Mouse (Mus musculus): ENCODE measurements around the gene Ago1. TPM values are rescaled to one million over a fixed set of nuclear protein-coding genes. Genes with fewer than 3 reads are reported as not detected.

Ago1 gene
- total RNA-seq, 2 experiments from 2014 or later = 10.4 to 12.0 TPM

GRCm38 (mm10) chr4:126412526-126412925 lies 55.9 kb downstream of the Ago1 start:
- peak; percentile 9 to 14 for DNase-seq

Other genes with a start within 250 kb of the Ago1 start
- 100 to 1,000 TPM; 240 to 249 TPM for gene Map7d1, start 212.2 kb downstream of the Ago1 start, total RNA-seq (2021)
- 10 to 100 TPM; 46.2 to 56.9 TPM for gene Trappc3, start 206.3 kb downstream of the Ago1 start, total RNA-seq (2021)
- under 1 TPM; 0.52 to 0.95 TPM for gene Col8a2, start 181.8 kb downstream of the Ago1 start, total RNA-seq (2021)
- gene Adprhl2, start 146.9 kb downstream of the Ago1 start, total RNA-seq (2021) = 10 to 100 TPM; 10.4 to 12.4 TPM
- under 1 TPM; 0.32 to 0.44 TPM for gene Tekt2, start 142.9 kb downstream of the Ago1 start, total RNA-seq (2021)
- 10 to 100 TPM; 12.5 to 14.4 TPM for gene Ago3, start 39.0 kb downstream of the Ago1 start, total RNA-seq (2021)
- gene Ago4, start 64.9 kb upstream of the Ago1 start, total RNA-seq (2021) = 10 to 100 TPM; 10.2 to 11.5 TPM
- under 1 TPM; 0.20 to 0.41 TPM for gene Clspn, start 88.4 kb upstream of the Ago1 start, total RNA-seq (2021)
- 10 to 100 TPM; 13.8 to 13.9 TPM for gene 5730409E04Rik, start 141.2 kb upstream of the Ago1 start, total RNA-seq (2021)
- 100 to 1,000 TPM; 123 to 131 TPM for gene Psmb2, start 209.0 kb upstream of the Ago1 start, total RNA-seq (2021)